Mouse (Mus musculus) thymus, postnatal 10 days (tissue): ENCODE measurements around the gene Ubr7.
A peak's percentile ranks its signal among the peaks of the same experiment; 100 is the strongest.

Source experiments
- DNase-seq, 2 experiments: peaks; one replicate each; pipeline ENCODE4 v3.0.0; 2021; ENCODE audit warnings: low spot score in 2 of 2

The Ubr7 gene

DNA sequence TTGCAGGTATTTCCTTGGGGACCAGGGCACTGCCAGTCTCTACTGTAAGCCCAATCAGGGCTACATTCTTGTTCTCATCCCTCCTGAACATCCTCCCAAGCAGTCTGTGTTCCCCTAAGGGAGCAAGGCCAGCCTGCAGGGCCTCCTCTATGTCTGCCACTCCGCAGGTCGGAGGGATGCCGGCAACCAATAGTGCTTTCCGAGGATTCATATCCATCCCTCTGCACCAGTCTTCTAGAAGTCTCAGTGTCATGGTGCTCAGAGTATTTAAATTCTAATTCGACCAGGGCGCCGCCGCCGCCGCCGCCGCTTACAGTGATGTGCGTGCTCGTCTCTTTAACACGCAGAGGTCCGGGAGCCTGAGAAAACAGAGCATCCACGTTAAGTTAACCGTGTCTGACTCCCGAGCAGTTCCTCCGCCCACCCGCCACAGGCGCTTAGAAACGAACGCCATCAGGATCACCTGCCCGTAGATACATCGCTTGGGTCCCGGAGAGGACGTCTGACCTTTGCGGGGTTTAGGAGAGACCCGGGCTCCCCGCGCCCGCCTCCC, 14.7 kb upstream of the Ubr7 start:
- DNase-seq = no peak

DNA sequence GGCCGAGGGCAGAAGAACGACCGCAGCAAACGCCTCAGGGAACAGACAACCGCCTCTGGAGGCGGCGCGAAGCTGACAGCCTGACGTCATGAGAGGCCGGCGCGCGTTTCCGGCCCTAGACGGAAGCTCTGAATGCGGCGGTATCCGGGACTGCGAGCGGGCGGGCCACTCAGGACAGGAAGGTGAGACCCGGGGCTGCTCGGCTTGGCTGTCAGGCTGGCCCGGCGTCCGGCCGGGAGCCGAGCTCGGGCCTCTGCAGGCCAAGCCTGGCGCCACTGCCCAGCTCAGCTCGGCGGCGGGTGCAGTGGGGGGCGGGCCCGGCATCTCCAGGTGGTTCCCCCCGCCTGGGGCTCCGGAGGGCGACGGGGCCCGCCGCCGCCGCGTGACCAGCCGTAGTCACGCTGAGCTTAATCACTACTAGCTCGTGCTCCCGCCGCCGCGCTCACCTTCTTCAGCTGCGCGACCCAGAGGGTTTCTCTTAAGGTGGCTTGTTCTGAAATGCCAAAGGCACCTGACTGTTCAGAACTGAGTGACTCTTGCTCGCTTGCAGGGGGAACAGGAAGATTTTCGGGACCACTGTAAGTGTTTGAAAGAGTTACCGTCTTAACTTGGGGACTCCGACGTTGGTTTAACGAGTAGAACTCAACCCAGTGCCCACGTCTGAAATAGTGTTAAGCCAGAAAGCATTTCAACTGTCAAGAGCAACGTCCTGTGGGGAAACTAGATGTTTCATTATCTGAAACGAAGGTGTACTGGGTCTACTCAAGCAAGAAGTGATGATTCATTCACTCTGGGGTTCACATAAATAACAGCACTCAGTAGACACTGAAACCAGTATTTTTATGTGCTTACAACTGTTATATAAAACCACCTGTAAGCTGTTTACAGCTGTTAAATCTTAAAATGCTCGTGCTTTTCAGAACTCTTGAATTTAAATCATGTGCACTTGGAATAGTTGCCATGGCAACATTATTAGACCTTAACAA, 13.9 kb upstream of the Ubr7 start, which contains the start of the genes Moap1 and Tmem251:
TSS of gene Moap1 (minus strand) at position 73 of the 986 bp plus-strand sequence.
TSS of gene Tmem251 (plus strand) at position 174 of the 986 bp plus-strand sequence.
- peak; percentile 80 to 86 for DNase-seq

- no peak for DNase-seq
Observed at GRCm38 (mm10) chr12:102744839-102745238, 12.9 kb upstream of the Ubr7 start.

- DNase-seq = no peak
Observed at GRCm38 (mm10) chr12:102748256-102748655, 9.5 kb upstream of the Ubr7 start.

- DNase-seq = peak; percentile 43 to 48
Observed at GRCm38 (mm10) chr12:102756304-102756703, 1.5 kb upstream of the Ubr7 start.

DNA sequence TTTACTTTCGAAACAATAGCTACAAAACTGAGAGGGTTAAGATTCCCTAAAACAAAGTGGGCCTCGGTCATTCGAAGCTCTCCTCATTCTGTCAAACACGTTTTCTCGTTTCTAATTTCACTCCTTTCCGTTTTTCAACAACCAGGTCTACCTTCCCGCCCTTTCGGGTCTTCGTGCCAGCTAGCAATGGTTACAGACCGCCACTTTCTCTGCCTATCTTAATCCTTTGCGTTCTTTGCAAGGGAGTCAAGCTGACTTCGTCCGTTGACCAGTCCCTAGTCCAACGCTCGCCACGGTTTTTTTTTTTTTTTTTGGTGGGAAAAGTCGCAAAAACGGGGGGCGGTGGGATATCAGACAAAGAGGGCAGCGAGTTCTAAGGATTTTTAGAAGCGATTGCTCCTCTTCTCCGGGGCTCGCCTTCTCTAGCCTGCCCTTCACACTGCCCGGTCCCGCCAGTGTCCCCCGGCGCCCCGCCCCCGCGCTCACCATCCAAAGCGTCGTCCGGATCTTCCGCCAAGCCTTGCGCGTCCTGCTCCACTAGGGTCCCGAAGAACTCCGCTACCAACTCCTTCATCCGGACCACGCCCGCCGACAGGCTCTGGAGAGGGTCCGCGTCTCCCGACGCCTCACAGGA, 595 bp upstream of the Ubr7 start:
- no peak for DNase-seq

DNA sequence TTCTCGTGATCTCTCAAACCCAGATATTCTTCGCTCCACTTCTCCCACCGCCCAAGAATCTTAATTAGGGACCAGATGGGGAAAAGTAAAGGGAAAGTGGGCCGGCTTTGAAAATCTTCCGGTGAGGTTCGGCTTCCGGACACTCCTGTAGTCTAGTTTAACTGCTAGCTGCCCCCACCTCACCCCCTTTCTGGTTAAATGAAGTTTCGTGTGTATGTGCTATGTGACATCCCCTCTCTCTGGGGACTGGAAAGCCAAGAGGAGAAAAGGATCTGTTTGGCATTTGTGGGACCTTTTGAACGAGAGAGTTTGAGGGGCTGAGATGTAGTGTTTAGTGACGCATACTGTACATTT, 613 bp downstream of the Ubr7 start, which contains the start of gene Gm20604:
TSS of gene Gm20604 (minus strand) at position 270 of the 354 bp plus-strand sequence.
- no peak for DNase-seq

- no peak for DNase-seq
Observed at GRCm38 (mm10) chr12:102758936-102759335, 1.2 kb downstream of the Ubr7 start.

DNA sequence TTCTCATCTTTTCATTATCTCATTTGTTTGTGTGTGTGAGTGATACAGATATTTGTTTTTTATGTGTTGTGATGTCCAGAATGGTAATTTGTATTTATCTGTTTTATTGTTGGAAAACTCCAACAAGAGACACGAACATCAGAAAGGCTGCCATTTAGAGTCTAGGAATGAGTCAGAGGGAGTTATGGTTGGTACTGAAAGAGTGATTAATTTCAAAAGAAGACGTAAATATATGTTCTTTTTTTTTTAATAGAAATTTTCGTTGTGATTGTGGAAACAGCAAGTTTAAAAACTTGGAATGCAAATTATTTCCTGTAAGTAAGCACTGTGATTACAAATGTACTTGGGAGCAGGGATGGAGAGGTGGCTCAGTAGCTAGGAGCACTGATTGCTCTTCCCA, 3.9 kb downstream of the Ubr7 start:
- DNase-seq = no peak

GRCm38 (mm10) chr12:102763696-102764095, 5.9 kb downstream of the Ubr7 start:
- no peak for DNase-seq

DNA sequence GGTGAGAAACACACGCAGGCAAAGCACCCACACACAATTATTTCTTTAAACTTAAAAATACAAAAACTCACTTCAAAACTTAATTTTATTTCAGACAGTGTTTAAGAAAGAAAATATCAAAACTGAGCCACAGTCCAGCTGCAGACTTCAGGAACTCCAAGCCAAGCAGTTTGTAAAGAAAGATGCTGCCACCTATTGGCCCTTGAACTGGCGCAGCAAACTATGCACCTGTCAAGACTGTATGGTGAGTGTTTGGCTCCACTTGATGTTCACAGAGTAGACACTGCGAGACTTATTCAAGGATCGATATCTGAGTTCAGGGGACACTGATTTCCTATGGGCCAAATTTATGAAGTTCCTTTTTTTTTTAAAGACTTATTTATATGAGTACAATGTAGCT, 11.2 kb downstream of the Ubr7 start:
- DNase-seq = no peak

- no peak for DNase-seq
Observed at GRCm38 (mm10) chr12:102771601-102772000, 13.8 kb downstream of the Ubr7 start.

- no peak for DNase-seq
Observed at GRCm38 (mm10) chr12:102772676-102773075, 14.9 kb downstream of the Ubr7 start.

- no peak for DNase-seq
Observed at GRCm38 (mm10) chr12:102776035-102776434, 18.3 kb downstream of the Ubr7 start.

GRCm38 (mm10) chr12:102778151-102778550, 20.4 kb downstream of the Ubr7 start:
- DNase-seq = no peak

DNA sequence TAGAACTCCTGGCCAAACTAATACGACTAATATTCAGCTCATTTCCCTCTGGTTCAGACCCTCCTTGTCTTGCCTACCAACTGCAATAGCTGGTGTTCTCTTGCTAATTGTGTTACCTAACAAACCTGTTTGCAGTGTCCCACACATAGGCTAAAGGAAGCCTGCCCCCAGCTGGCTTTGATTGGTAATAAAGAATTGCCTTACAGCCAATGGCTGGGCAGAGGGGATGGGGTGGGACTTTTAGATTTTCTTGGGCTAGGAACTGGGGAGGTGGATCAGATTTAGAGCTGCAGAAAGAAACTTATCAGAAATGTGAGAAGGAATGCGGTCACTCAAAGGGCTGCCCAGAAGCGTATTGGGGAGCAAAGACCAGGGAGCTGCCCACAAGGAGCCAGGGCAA, 21.7 kb downstream of the Ubr7 start:
- no peak for DNase-seq

DNA sequence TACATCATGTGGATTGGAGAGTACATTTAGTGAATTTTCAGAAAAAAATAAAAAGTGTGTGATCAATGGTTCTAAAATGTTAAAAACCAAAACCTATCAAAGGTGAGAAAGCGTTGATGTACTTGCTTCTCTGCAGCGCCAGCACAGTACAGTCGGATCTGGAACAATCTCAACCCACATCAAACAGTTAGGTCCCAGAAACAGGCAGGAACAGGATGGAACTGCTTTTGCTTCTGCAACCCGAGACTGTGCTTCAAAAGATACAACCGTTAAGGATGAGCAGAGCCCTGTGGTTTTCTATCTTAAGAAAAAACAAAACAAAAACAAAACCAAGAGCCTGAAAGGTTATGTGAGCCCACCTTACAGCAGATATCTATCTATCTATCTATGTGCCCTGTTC, 25.1 kb downstream of the Ubr7 start:
- peak; percentile 39 to 54 for DNase-seq

- no peak for DNase-seq
Observed at GRCm38 (mm10) chr12:102784899-102785592, 27.3 kb downstream of the Ubr7 start.

- DNase-seq = no peak
Observed at GRCm38 (mm10) chr12:102785593-102785985, 27.8 kb downstream of the Ubr7 start.

DNA sequence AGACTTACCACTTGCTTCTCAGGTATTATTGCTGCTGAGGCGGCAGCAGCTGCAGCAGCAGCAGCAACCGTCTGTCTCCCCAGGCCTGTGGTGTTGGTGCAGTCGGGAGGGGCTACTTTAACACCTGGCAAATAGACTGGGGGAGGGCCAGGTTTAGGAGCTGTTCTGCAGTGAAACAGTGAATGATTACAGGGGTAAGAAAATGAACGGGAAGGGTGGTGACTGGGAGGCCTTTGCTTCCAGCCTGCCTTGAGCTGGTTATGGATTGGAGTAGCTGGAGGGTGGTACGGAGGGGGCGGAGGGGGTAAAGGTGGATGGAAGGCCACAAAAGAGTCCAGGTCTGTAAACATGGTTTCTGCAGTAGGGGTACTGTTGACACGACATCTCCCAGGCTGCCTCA, 30.2 kb downstream of the Ubr7 start:
- DNase-seq = peak; percentile 70 to 75

- DNase-seq = no peak
Observed at GRCm38 (mm10) chr12:102799528-102799927, 41.8 kb downstream of the Ubr7 start.

GRCm38 (mm10) chr12:102814858-102815257, 57.1 kb downstream of the Ubr7 start:
- no peak for DNase-seq
